Mouse (Mus musculus): Measurements from ENCODE around the gene Mbnl1.

Mbnl1 gene

DNA sequence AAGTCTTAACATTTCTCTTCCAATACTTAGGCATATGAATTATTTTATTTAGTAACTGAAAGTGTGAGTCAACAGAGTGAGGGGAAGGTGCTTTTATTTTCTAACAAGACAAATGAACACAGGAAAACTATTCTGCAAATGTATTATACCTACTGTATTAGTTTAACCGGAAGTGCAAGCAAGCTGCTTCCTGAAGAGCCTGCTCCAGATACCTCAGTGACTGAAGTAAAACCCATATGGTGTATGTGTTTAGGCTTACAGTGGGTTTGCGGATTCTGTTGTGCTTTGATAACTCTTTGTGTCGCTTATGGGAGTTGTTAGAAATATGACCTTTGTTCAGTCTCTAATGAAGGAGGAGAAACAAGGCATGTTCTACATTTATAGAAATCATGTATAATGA, 46.7 kb downstream of the Mbnl1 start:
- DNase-seq, result no peak

DNA sequence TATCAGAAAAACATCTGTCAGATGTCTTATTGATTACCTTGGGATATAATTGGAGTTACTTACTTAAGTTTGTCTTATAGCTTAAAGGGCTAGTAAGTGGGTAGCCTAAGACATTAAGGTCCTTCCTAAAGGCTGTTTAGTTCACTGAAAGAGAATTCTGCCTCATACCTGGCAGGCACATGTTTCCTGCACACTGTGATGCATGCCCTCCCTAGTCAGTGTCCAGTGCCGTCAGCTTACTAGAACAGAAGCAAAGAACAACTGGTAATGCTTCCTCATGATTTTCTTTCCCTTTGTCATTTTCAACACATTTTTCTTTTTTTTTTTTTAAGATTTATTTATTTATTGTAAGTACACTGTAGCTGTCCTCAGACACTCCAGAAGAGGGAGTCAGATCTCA, 51.5 kb downstream of the Mbnl1 start:
- DNase-seq, result no peak

DNA sequence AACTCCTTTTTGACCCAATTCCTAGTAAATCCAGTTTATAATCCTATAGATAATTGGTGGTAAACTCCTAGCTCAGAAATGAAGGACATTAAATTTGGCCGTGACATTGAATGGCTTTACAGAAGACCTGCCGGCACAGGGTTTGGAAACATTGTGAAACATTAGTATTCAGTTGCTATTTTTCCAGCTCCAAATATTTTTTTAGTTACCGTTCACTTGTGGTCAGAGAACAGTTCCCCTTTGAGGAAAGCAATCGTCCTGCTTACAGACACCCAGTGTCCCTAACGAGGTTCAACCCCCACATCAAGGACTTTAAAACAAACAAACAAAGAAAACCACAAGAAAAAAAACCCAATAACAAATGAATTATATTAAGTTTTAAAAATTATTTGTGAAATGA, 58.7 kb downstream of the Mbnl1 start:
- no peak for DNase-seq

DNA sequence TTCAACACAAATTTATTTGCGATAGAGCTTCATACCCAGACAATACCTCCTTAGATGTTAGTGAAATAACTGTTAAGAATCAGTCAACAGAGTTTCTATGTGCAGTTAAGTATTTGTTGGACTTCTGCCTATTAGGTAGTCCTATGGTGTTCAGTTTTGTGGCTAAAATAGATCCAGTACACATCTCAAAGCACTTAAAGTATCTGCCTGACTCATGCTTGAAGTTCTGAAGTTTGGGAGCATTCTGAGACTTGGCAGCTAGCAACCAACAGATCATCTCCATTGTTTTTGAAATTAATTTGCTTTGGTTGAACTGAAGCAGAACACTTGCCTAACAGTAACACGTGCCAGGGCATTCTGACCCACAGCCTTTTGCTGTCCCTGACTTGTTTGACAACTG, 59.2 kb downstream of the Mbnl1 start:
- no peak for DNase-seq

DNA sequence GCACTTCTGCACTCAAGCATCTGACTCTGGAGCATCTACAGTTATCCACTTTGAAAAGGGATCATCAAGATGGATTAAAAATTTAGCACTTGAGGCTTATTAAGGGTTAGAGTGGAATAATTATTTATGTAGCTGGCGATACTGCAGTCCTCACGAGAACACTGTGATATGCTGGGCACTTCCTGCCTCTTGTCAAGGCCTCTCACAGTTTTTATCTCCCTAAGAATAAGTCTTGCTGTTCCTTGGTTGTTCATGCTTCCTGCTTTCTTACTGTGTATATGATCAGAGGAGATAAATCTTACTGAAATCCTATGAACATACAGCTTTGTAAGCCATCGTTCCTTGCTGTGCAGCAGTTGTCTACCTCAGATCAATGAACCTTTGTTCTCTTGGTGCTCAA, 62.6 kb downstream of the Mbnl1 start:
- no peak for DNase-seq

DNA sequence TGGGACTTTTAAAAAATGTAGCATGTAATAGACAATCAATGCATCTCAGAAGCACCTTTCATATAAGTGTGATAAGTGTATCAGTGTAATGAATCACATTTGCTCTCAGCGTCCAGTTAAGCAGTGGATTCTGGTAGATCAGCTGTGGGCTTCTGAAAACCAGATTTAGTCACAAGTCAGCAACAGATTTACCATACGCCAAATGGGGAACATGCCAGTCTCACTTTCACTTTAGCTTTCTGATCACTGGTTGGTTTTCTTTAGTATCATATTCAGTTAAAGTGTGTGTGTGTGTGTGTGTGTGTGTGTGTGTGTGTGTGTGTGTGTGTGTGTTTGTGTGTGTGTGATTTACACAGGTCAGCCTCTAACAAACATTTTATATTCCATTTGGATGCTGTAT, 64.4 kb downstream of the Mbnl1 start:
- no peak for DNase-seq

DNA sequence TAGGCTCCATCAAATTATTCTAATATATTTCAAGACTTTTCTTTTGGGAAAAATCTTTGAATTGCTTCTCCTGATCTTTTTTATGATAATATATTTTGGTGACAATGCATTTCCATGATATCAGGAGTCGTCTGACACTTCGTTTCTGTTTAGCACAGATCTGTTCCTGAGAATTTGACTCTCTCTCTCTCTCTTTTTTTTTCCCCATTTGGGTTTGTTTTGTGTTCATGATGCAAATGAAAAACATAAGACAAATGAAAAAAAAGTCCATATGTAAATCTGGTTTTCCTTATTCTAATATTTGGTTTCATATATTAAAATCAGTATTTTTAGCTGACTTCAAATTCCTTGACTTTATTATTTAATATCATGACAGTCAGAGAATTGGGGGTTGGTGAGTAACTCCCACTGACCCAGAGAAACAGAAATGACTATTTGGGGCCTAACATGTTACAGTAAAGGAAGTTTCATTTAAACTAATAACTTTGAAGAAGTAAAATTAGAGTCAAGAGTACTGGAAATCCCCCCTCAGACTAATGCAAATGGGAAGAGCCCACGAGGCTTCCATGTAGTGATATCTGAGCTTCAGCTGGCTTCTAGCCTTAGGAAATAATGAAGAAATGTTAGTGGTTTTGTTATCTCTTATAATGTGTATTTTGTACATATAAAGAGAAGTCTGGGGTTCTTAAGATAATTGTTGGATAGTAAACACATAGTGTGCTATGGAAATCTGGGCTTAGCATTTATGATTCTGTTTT, 65.8 kb downstream of the Mbnl1 start:
- DNase-seq, result no peak

DNA sequence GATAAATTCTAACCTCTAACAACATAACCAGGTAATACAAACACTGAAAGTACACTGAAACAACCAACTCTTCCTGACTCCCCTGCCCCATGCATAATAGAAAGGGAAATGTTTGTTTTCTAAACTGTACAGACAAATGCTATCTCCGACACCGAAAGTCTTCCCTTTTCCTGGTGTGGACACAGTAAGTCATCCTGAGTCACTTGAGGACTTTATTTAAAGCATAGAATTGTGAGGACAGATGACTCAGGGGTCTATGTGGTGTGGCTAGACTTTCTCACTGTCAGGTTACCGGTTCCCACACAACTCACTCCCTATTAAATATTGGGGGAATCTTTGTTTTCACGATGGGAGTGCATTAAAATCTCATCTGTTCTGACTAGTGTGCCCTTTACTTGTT, 68.5 kb downstream of the Mbnl1 start:
- no peak for DNase-seq

DNA sequence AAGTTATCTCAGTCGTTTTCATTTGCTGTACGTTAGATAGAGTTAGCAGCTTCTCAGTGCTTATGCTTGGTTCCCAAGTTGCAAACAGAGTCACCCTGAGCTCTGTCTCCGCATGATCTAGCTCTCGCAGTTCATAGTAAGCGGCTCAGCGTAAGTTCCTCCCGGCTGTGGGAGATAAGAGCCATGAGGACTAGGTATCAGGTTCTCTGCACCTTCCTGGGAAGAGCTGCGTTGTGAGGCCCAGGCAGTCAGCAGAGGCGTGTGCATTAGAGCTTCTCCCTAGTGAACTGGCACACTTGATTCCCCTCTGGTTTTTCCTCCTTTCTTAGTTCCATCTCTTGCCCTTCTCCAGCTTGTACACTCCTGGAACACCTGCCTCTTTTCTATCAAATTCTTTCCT, 73.6 kb downstream of the Mbnl1 start:
- DNase-seq, result no peak

DNA sequence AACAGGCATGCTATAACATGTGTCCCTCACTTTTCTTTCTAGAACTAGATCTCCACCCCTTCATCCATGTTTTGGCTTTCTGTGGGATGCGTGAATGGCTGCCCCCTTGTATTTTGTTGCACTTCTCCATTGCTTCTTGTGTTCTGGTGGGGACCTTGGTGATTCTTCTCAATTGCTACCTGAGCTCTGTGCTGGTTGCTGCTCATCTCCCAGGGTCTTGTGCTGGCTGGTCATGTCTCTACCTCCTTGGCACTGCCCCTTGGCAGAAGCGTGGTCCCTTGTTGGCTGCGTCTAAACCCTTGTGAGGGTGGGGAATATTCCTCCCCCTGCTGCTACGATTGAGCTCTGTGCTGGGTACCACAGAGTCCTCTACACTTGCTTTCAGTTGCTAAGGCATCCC, 74.3 kb downstream of the Mbnl1 start:
- DNase-seq, result no peak

DNA sequence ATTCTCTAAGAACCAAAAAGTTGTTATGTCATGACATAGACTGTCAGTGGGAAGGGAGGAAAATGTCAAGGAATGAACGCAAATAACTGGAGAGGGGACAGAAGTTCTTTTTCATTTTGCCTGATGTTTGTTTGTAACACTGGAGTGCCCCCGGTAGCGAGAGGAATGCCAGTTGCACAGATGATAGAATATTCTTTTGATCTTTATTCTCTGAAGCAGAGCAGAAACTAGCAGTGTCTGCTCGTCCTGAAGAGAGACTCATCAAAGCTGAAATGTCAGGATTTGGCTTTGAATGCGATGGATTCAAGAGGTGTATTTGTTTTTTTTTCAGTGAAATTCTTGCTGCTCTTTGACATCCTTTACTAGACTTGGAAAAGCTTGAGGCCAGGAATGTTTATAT, 77.9 kb downstream of the Mbnl1 start:
- DNase-seq, result no peak

DNA sequence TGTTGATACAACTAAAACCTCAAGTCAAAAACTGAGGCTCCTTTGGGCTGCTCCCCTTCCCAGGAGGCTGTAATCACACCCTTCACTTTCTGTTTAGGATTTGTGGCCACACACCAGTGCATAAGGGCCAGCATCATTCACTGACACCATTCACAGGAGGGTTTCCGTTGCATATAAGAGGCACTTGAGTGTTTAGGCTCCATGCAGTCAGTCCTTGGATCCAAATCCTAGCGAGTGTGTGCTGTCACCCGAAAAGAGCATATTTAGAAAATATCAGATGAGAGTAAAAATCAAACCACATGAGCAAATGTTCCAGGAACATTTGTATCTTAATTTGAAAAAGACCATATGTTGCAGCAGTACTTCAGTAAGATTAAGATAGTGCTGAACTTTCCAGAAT, 79.0 kb downstream of the Mbnl1 start:
- DNase-seq, result no peak

DNA sequence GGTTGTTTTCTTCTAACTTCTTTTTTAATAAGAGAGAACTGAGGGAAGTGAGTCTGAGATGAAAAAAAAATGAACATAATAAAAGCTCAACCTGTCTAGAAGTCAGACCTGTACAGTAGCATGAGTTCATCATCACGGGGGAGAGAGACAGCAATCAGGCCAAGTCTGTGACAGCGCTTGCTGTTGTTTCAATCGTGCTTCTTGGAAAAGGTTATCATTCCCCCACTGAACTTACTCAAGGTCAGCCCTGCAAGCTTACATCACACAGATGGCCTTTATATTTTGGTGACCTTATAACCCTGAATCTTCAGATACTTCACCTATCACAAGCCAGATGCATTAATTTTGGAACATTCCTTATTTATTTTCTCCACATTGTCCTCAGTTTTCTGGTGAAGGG, 80.4 kb downstream of the Mbnl1 start:
- no peak for DNase-seq

DNA sequence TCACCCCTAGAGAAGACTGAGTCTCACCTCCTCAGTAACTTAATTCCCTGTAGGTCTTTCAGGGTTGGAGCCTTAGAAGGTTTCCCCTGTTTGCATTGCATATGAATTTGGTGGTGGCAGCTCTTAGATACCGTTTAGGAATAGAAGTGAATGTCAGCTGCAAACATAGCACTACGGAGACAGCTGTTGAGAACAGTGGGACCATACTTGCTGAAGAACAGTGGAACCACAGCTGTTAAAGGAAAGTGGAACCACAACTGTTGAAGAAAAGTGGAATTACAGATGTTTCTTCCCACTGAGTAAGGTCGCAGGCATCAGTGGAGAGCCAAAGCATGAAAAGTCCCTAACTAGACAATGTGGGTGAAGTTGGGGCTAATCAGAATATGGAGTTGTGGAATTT, 84.0 kb downstream of the Mbnl1 start:
- DNase-seq, result no peak

DNA sequence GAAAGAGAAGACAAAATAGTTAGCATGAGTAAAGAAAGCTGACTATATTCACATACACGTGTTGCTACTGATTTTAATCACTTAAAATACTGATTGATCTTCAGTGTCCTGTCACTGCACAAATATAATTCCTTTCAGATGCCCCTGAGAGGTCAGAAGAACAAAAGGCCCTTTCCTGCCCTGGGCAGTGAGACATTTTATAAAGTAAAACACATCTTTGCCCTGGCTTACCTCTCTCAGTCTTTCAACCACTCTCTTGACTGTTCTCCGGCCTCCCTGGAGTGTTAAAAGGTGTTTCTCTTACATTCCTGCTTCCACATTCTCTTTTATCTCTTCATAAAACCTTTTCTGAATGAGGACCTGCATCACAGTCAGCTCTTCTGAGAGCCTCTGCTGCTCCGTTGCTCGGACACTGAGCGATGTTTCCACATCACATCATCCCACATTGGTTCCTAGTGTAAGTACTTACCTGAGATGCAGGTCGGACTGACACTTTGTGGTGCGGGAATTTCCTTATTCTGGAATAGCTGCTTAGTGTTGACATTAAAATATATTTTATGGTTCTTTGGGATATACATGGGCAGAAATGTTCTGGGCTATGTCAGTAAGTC, 85.7 kb downstream of the Mbnl1 start:
- no peak for DNase-seq

DNA sequence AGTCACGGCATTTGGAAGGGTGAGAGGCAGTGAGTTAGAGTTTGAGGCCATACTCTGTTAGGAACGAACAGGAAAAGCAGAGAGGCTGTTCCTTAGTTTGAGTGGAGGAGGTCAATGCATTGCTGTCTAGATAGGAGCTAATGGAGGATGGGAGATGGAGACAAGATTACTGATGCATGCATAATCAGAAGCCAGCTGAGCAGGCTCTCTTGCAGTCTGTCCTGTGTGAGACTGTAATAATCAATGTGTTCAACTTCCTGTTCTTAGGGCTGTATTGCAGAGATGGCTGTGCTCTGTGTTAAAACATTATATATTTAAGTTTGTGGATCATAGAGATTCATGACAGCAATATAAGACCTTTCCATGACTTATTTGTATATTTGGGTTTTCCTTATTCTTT, 87.1 kb downstream of the Mbnl1 start:
- DNase-seq, result no peak

DNA sequence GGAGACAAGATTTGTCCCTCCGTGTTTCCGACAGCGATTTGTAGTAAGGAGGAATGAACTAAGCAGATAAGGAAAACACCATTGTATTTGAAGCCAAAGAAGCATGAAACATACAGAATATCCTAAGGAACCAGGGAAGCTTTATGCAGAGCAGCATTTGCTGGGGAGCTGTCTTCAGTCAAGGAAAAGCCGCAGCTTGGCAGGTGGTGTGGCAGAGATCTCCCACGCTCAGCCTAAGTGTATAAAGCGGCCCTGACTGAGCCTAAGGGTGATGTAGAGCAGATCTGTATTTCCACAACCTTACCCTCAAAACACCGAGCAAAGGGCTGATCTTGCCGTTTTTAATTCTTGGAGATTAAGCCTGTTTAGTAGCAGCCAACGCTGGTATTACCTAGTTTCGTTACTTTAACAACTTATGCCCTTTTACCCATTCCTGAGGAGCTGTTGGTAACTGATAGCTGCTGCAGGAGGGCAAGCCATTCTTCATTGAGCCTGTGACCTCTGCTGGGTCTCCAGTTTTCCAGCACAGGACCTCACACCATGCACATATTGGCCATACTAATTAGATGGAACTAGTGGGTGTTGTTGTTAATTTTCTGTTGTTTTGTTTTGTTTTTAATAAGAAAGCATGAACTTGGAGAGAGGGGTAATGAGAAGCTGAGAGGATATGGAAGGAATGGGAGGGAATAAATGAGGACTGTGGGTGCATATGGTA, 91.1 kb downstream of the Mbnl1 start:
- no peak for DNase-seq

DNA sequence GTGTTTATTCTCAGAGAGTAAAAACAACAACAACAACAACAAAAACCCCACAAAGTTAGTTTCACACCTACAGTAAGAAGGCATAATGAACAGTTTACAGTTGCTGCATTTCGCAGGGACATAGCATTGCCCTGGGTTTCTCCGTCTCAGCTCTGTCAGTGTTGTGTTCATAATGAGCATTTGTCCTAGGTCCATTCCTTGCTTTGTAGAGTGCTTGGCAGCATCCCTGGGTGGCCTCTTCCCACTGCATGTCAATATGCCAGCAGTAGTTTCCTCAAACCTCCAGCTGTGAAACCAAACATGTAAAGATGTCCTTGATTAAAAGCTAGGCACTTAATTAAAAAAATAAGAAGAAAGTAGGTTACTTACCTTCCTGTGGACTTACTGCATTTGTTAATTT, 91.6 kb downstream of the Mbnl1 start:
- no peak for DNase-seq

DNA sequence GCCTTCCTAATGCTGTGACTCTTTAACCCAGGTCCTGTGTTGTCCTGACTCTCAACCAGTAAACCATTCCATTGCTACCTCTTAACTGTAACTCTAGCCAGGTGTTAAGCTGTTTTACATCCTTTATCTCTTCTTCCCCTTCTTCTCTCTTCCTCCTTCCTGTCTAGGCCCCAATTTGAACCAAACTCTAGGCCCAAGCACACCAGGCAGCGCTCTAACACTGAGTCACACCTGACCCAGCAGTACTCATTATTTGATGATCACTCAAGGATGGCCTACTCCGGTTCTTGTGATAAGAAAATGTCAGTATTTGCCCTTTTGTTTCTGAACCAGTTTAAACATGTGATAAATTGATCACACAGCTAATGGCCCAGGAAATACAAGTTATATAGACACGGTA, 92.6 kb downstream of the Mbnl1 start:
- no peak for DNase-seq

DNA sequence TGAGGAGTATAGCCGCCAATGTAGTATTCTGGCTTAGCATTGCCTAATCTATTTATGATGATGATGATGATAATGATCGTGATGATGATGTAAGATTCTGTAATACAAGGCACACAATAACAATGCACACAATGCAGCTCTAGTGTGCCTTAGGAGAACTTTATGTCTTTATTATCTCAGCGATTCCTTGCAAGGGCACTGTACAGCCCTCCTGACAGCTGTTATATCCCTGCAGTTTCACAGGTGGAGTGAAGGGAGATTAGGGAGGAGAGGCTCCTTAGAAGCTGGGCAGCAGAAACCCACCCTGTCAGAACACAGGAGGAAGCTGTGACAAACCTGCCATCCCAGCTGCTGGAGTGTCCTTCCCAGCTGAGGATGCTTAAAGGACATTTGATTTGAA, 93.3 kb downstream of the Mbnl1 start:
- no peak for DNase-seq

DNA sequence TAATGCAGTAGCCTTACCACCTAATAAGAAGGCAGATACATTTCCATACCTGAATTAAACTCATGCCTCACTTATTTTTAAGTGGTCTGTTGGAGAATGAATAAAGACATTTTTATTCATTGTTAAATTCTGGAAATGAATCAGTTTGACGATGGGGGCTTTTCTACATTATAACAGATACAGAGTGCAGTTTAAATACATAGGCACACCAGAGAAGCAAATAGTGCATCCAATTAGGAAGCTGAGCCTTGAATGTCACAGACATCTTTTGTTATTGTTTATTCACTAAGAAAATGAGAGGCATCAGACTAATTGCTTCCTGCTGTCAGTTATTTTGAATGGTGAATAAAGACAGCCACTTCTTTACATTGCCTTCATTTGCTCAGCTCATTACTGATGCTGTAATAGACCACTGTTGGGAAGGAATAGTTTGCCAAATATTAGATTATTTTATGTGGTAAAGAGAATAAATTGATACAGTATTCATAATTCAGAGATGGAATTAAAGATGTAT, 95.6 kb downstream of the Mbnl1 start:
- DNase-seq, result no peak

DNA sequence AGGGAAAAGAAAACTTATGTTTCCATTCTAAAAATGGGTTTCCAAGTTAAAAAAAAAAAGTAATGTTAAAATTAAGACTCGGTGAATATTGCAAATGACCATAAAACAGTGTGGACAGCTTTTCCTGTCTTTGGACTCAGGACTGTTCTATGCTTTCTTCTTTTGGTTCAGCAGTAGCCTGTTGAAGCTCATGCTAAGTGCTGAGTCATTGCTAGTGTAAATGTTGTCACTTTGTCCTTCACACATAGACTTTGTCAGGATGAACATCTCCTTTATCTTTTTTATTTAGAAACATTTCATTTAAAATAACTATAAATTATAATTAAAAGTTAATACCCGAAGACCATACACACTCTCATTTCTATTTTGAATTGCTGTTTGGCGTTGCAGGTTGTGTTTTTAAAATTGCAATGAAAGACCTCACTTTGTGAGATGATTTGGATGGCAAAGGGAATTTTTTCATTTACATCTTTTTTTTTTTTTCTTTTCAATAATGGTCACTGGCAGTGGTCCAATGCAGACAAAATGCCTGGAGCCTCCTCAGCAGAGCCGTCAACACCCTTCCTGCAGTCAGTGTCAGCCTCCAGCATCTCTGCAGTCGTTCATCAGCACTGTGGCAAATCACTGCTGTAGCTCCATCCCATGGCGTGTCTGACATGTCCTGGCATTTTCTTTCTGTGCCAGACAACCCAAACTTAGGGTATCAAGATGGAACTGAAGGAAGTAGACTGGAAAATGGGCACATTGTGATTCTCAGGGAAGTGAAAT, 96.4 kb downstream of the Mbnl1 start:
- no peak for DNase-seq

DNA sequence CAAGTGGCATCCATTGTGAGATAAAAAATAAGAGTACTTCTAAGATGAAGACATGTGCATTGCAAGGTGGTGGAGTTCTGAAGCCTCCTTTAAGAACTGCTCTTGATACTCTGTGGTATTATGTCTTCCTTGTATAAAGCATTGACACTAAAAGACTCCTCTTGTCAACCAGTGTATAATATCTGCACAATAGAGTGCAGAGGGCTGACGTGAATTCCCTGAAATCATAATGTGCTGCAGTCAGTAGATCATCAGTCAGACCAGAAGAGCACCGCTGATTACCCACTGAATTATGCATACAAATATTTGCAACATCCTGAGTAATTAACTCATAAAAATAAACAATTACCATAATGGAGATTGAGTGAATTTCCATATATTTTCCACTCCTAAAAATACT, 97.2 kb downstream of the Mbnl1 start:
- DNase-seq, result no peak
